Mouse (Mus musculus) hindbrain, embryonic 16.5 days (tissue): ENCODE data around the gene Ak9. TPM values are rescaled to one million over a fixed set of nuclear protein-coding genes. Genes with fewer than 3 reads are reported as not detected.
"Not testable (repeated sequence)": the region's sequence is repeated elsewhere in the genome, so short reads cannot be mapped to it uniquely, and the experiment has no call there.

Source experiments
- ATAC-seq: fragments of 200-750 bp; cut with Nextera tagmentation; 2 replicates; pipeline ENCODE4 v1.8.0; 2017; ENCODE audit warnings: moderate TSS enrichment, moderate library complexity
- H3K27ac ChIP-seq: fragments of 300-500 bp; sonication (generic); 2 replicates; pipeline ENCODE4 v1.5.1; 2014; ENCODE audit warnings: low read depth, mild to moderate bottlenecking, control low read depth, low read length, moderate library complexity
- H3K27me3 ChIP-seq: fragments of 300-500 bp; sonication (generic); replicated peaks from 2 replicates; pipeline ENCODE4 v1.6.1; 2014; ENCODE audit warnings: low read length; ENCODE audit not compliant: control insufficient read depth, insufficient read depth
- H3K36me3 ChIP-seq: fragments of 300-500 bp; sonication (generic); 2 replicates; pipeline ENCODE4 v1.6.1; 2014; ENCODE audit warnings: mild to moderate bottlenecking, low read length, moderate library complexity, mixed read lengths; ENCODE audit not compliant: control insufficient read depth, insufficient read depth
- H3K4me1 ChIP-seq: fragments of 300-500 bp; sonication (generic); 2 replicates; pipeline ENCODE4 v1.6.1; 2014; ENCODE audit warnings: low read depth, low read length; ENCODE audit not compliant: control insufficient read depth, insufficient read depth
- H3K4me2 ChIP-seq: fragments of 300-500 bp; sonication (generic); 2 replicates; pipeline ENCODE4 v1.6.1; 2014; ENCODE audit warnings: mild to moderate bottlenecking, low read length, control low read depth, moderate library complexity
- H3K4me3 ChIP-seq: fragments of 300-500 bp; sonication (generic); 2 replicates; pipeline ENCODE4 v1.5.1; 2014; ENCODE audit warnings: mild to moderate bottlenecking, low read length, control low read depth, moderate library complexity
- H3K9ac ChIP-seq: fragments of 300-500 bp; sonication (generic); 2 replicates; pipeline ENCODE4 v1.6.1; 2014; ENCODE audit warnings: low read depth, mild to moderate bottlenecking, control low read depth, low read length, moderate library complexity
- H3K9me3 ChIP-seq: fragments of 300-500 bp; sonication (generic); 2 replicates; pipeline ENCODE4 v1.6.1; 2014; ENCODE audit warnings: mild to moderate bottlenecking, low read length, moderate library complexity; ENCODE audit not compliant: control insufficient read depth
- WGBS: fragments of 180-500 bp; shearing (Covaris S2); extraction: QIAGEN DNeasy Blood & Tissue Kit; methylation state at CpG from one replicate; pipeline ENCODE4 v1.1.7; 2014; 5-methylcytosine and 5-hydroxymethylcytosine counted together
- polyA plus RNA-seq: library from polyadenylated mRNA; unstranded; fragments of >200 nt; fragmentation: Nextera tagmentation; extraction: Ambion mirVana; gene quantifications from 2 replicates; pipeline ENCODE4 v1.2.1, GENCODE M21; 2015

Ak9 gene
- polyA plus RNA-seq, 1 experiment from 2014 or later = 0.24 TPM

DNA sequence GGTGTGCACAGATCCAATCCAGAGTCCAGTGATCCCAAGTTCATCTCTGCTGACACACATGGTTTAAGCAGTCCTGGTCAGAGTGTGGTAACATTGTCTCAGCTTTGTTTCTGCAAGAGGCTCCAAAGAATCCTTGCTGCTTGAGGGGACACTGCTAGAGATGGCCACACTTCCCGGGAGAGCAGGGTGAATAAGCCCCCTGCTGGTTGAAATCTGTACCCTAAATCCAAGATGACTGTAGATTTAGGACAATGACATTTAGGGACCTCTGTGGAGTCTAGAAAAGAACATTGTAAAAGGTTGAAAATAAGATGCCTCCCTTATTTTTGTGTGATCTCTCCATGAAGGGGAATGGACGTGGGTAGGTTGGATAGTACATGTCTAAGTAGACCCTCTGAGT, 89.8 kb downstream of the Ak9 start:
- H3K36me3 ChIP-seq = no peaks in the 10 kb centered on the region

DNA sequence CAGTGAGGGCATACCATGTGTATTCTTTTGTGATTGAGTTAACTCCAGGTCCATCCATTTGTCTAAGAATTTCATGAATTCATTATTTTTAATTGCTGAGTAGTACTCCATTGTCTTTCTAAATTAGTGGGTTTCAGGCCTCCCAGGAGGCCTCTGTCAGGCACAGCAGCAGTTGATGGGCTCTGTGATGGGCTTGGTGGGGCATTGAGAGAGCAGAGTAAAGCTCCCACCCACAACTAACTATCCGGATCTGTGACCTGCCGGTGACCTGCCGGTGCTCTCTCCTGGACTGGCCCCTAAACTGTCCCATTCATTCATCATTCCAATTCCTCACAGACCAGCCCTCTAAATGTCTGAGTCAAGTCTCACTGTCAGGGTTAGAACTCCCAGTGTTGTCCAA, 97.3 kb downstream of the Ak9 start:
- Histone ChIP-seq H3K4me2 (no peak overlapping the region), H3K4me1 (no peaks in the 10 kb centered on the region), H3K9me3 (no peaks in the 10 kb centered on the region), H3K27ac (no peak overlapping the region), H3K4me3 (no peak overlapping the region), H3K9ac (no peak overlapping the region), H3K27me3 (no peaks in the 10 kb centered on the region), H3K36me3 (no peaks in the 10 kb centered on the region)
- ATAC-seq = no peak
- 85% methylated on average over 3 of the region's 3 CpGs for WGBS

More for the DNA sequence above, 89.8 kb downstream of the Ak9 start:
- Histone ChIP-seq H3K27ac (no peak overlapping the region), H3K27me3 (no peaks in the 10 kb centered on the region), H3K9ac (no peak overlapping the region), H3K4me2 (no peak overlapping the region), H3K4me1 (no peaks in the 10 kb centered on the region), H3K4me3 (no peak overlapping the region), H3K9me3 (no peaks in the 10 kb centered on the region)
- no peak for ATAC-seq
- WGBS = 57% methylated on average over 2 of the region's 2 CpGs

DNA sequence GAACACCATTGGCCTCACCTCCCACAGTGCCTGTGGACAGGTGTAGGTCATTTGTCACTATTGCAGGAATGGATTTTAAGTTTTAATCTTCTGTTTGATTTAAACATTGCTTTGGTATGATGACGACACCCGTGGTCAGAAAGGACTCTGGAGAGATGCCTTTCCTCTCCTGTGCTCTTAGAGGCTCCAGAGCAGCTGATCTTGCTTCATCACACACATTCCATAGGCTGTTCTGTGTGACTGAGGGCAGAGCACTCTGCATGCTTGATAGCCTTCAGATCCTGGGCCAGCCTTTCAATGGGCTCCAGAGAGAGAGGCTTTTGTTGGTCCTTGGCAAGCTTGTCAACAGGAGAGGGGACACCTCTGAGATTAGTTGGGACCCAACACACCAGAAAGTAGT, 99.6 kb downstream of the Ak9 start:
- no peak overlapping the region for H3K9ac ChIP-seq
- H3K4me2 ChIP-seq = no peak overlapping the region
- H3K9me3 ChIP-seq = no peaks in the 10 kb centered on the region
- no peak overlapping the region for H3K4me3 ChIP-seq
- WGBS = 72% methylated on average over 2 of the region's 2 CpGs
- no peaks in the 10 kb centered on the region for H3K4me1 ChIP-seq
- H3K27ac ChIP-seq = no peak overlapping the region
- no peaks in the 10 kb centered on the region for H3K27me3 ChIP-seq
- ATAC-seq = no peak
- no peaks in the 10 kb centered on the region for H3K36me3 ChIP-seq

DNA sequence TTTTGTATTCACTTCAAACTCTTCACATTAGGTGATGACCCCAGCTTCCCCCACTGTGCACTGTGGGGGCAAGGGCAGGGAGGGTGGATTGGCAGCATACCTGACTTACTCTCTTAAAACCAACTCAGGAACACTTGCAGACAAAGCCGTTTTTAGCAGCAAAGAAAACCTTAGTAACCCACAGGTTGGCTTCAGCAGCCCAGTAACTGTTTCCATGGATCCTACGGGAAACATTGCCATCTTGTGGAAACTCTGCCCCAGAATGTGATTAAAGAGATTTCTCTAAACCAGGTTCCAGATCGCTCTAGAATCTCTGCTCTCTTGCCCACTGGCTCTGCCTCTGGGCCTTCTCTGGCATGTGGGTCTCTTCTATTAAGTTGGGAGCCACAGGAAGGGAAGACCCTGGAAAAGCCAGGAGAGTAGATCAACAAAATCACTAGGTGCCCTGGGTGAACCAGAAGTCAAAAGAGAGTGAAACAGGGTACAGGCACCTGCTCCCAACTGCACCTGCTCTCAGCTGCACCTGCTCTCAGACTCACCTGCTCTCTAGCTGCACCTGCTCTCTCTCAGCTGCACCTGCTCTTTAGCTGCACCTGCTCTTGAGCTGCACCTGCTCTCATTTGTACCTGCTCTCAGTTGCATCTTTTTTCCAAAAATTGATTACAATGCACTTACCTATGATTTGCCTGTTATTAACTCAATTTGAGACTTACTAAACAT, 100.3 kb downstream of the Ak9 start:
- H3K4me1 ChIP-seq = no peaks in the 10 kb centered on the region
- H3K4me3 ChIP-seq = no peak overlapping the region
- WGBS = 46% methylated on average over 3 of the region's 3 CpGs
- no peak for ATAC-seq
- no peak overlapping the region for H3K27ac ChIP-seq
- H3K27me3 ChIP-seq = no peaks in the 10 kb centered on the region
- no peak overlapping the region for H3K4me2 ChIP-seq
- no peaks in the 10 kb centered on the region for H3K36me3 ChIP-seq
- H3K9me3 ChIP-seq = no peaks in the 10 kb centered on the region
- H3K9ac ChIP-seq = no peak overlapping the region

DNA sequence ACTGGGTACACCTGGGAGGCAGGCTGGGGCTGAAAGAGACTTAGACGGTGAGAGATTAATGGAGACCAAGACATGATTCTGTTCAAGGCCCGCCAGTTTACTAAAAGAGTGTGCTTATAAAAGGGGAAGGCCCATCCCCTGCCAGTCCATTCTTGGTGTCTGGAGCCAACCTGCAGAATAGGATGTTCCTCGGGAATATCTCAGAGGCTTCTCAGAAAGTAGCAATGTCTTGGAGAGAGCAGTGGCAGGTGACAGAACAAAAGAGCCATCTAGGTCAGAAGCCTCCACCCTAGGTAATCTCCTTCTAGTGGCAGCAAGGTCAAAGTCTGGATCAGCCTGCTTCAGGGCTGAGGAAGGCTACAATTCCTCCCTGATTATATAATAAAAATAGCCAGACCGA, 106.4 kb downstream of the Ak9 start:
- not testable (repeated sequence) for H3K4me2 ChIP-seq, H3K9ac ChIP-seq, H3K36me3 ChIP-seq, H3K4me3 ChIP-seq, H3K27me3 ChIP-seq, H3K9me3 ChIP-seq, H3K4me1 ChIP-seq, H3K27ac ChIP-seq, ATAC-seq
- WGBS = 93% methylated on average over 4 of the region's 4 CpGs

DNA sequence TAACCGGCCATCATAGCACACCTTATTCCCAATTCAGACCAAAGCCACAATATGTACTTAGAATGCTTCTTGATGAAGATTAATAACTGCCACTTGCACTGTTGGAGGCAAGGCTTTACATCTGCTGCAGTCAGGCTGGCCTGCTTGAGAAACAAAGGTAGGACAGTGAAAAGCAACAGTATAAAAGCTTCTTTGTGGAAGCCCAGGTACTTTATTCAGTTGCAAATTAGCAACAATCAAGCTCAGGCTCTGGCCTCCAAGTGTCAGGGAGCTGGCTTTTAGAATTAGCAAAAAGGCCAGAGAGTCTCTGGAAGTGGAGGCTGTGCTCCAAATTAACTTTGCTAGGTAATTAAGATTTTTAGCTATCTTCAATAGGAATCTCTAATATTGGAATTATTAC, 107.0 kb downstream of the Ak9 start:
- ATAC-seq, H3K9ac ChIP-seq, H3K27ac ChIP-seq, H3K27me3 ChIP-seq, H3K4me2 ChIP-seq, H3K9me3 ChIP-seq, H3K4me3 ChIP-seq, H3K36me3 ChIP-seq, H3K4me1 ChIP-seq: not testable (repeated sequence)
- WGBS = 94% methylated on average over 1 of the region's 1 CpGs

DNA sequence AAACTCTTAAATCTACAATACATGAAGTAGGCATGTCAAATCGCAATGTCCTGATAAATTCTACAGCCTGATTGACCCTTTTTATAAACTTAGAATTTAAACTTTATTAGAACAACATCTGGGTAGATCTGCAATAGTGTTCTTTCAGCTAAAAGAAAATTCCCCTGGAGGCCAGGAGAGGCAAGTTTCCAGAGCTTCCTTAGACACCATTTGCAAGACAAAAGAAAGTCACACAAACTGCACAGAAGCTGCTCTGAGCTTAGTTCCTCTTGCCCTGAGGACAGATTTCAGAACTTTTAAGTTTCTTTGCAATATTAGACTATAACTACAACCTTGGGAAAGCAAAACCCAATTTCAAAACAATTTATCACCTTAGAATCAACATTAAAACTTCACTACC, 109.7 kb downstream of the Ak9 start:
- not testable (repeated sequence) for H3K4me3 ChIP-seq, ATAC-seq, H3K9me3 ChIP-seq, H3K4me2 ChIP-seq, H3K9ac ChIP-seq, H3K27ac ChIP-seq, H3K27me3 ChIP-seq, H3K36me3 ChIP-seq, H3K4me1 ChIP-seq
- WGBS = 92% methylated on average over 1 of the region's 1 CpGs

DNA sequence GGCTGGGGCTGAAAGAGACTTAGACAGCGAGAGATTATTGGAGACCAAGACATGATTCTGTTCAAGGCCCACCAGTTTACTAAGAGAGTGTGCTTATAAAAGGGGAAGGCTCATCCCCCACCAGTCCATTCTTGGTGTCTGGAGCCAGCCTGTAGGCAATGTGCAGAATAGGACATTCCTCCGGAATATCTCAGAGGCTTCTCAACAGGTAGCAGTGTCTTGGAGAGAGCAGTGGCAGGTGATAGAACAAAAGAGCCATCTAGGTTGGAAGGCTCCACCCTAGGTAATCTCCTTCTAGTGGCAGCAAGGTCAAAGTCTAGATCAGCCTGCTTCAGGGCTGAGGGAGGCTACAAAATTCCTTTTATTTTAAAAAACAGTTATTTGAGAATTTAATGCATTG, 111.6 kb downstream of the Ak9 start:
- not testable (repeated sequence) for H3K36me3 ChIP-seq, H3K9me3 ChIP-seq, H3K4me2 ChIP-seq, H3K9ac ChIP-seq, H3K4me3 ChIP-seq, H3K27me3 ChIP-seq, H3K4me1 ChIP-seq, ATAC-seq, H3K27ac ChIP-seq
- 90% methylated on average over 2 of the region's 2 CpGs for WGBS

DNA sequence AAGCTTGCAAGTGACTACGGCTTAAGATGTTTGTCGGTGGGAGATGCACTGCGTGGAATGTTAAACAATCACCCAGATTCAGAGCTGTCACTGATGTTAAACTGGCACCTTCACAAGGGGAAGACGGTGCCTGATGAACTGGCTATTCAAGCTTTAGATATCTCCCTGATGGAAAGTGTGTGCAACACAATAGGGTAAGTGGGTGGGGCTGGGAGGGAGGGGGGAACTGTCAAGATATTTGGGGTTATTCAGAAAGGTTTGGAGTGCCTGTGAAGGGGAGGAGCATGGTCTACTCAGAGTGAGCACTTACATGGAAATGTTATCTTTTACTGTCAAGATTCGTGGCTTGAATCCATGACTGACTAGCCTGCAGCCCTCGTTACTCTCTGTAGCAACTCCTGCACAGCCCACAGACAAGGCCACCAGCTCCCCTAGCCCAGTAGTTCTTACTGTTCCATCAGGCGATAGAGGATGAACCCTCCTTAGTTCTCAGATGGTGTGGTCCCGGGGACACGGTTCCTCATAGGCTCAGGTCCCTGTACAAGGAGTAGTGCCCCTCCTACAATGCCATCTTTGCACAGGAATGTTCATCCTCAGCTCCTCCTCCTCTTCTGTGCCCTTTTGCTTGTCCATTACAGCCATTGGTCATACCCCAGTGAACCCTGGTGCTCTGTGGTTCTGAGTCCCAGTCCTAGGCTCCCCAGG, 116.9 kb downstream of the Ak9 start:
- Histone ChIP-seq H3K9ac (no peak overlapping the region), H3K4me1 (no peaks in the 10 kb centered on the region), H3K27ac (no peak overlapping the region), H3K4me3 (no peak overlapping the region), H3K36me3 (no peaks in the 10 kb centered on the region), H3K9me3 (peaks cover 4% of the 10 kb centered on the region), H3K4me2 (no peak overlapping the region), H3K27me3 (no peaks in the 10 kb centered on the region)
- no peak for ATAC-seq
- WGBS = 78% methylated on average over 9 of the region's 9 CpGs
